8 mouse cellular contexts compared by ENCODE assay signal in genomic region chr14:102979831-102980230, GRCm38 (mm10). TPM values are rescaled to one million over a fixed set of nuclear protein-coding genes. Genes with fewer than 3 reads are reported as not detected.
DNase-seq lines count a peak whose midpoint lies in the region; ATAC-seq and TF ChIP-seq lines count a peak whose summit lies in the region.

No protein-coding gene starts in this region.

- H3K27ac ChIP-seq in cerebellum, adult 2 months (ENCODE audit: insufficient read depth, low read length) = no peak overlapping the region
- no peak overlapping the region for H3K27ac ChIP-seq in thymus, adult 2 months (ENCODE audit: control insufficient read depth, insufficient read depth, low read length)
- H3K27ac ChIP-seq in liver, embryonic 14.5 days = no peak overlapping the region
- no peak overlapping the region for H3K27ac ChIP-seq in stomach, embryonic 14.5 days (ENCODE audit: low read length)

- 1% methylated on average over 10 of the region's 10 CpGs for WGBS in cerebellum, adult 2 months
- WGBS in thymus, adult 2 months = 3% methylated on average over 10 of the region's 10 CpGs
- 5% methylated on average over 10 of the region's 10 CpGs for whole genome bisulfite sequencing in liver, embryonic 14.5 days (ENCODE audit: insufficient replicate concordance)
- 11% methylated on average over 10 of the region's 10 CpGs for WGBS in stomach, embryonic 14.5 days

- no peak for TF ChIP-seq CTCF in cerebellum, adult 2 months (IDR thresholded peaks at IDR 0.05; ENCODE audit: borderline replicate concordance, insufficient read depth, low read depth, low read length)
- TF ChIP-seq CTCF in thymus, adult 2 months (IDR thresholded peaks at IDR 0.05; ENCODE audit: borderline replicate concordance, control insufficient read depth, extremely low read depth, insufficient read depth, low read length, poor library complexity) = no peak
- no peak for TF ChIP-seq CTCF in liver, embryonic 14.5 days (IDR thresholded peaks at IDR 0.05; ENCODE audit: low read depth)

- H3K9ac ChIP-seq in liver, embryonic 14.5 days (replicated peaks) = no peak overlapping the region
- H3K9ac ChIP-seq in stomach, embryonic 14.5 days (replicated peaks; ENCODE audit: low read depth, low read length) = no peak overlapping the region

- ATAC-seq in liver, embryonic 14.5 days (ENCODE audit: insufficient read depth) = no peak
- ATAC-seq in stomach, embryonic 14.5 days (ENCODE audit: insufficient number of reproducible peaks, insufficient read depth, low FRiP score, low read depth) = no peak

- no peaks in the 10 kb centered on the region for H3K36me3 ChIP-seq in thymus, adult 2 months (ENCODE audit: control insufficient read depth, insufficient read depth, low read length)
- no peaks in the 10 kb centered on the region for H3K36me3 ChIP-seq in liver, embryonic 14.5 days (replicated peaks; ENCODE audit: control insufficient read depth, insufficient read depth, low read depth)
- no peaks in the 10 kb centered on the region for H3K36me3 ChIP-seq in stomach, embryonic 14.5 days (ENCODE audit: control insufficient read depth, insufficient read depth, low read length)

- DNase-seq in cerebellum, adult 2 months = peak; percentile 15 to 16
- DNase-seq in cerebellum, adult 8-10 months = no peak
- peak; percentile 3 for DNase-seq in thymus, postnatal 25 days
- DNase-seq in thymus, adult 2 months = no peak
- DNase-seq in liver, embryonic 14.5 days (ENCODE audit: low read depth in 3 of 3, low spot score in 3 of 3) = no peak
- no peak for DNase-seq in left cerebral cortex, postnatal 10 days (ENCODE audit: extremely low spot score in 1 of 2, low spot score in 2 of 2)
- no peak for DNase-seq in adrenal gland, postnatal 36 days

- TF ChIP-seq EP300 in liver, embryonic 14.5 days (IDR thresholded peaks at IDR 0.05; ENCODE audit: low read depth) = no peak

- peak overlapping the region; percentile 20; the same call in 1 of the 2 replicates for H3K4me2 ChIP-seq in liver, embryonic 14.5 days (ENCODE audit: low read depth)
- peak overlapping the region; percentile 92 for H3K4me2 ChIP-seq in stomach, embryonic 14.5 days (replicated peaks; ENCODE audit: low read depth, low read length)

- intact Hi-C loops in left cerebral cortex, postnatal 10 days (cut with DNase I) = loop anchor here (2.0 to 10.0 kb wide), 6 partner anchors 175 to 1205 kb away; no protein-coding TSS in a partner anchor

- no peaks in the 10 kb centered on the region for H3K9me3 ChIP-seq in liver, embryonic 14.5 days (ENCODE audit: control insufficient read depth, low read length)
- H3K9me3 ChIP-seq in stomach, embryonic 14.5 days (ENCODE audit: control insufficient read depth, low read depth, low read length) = no peaks in the 10 kb centered on the region

- no peaks in the 10 kb centered on the region for H3K27me3 ChIP-seq in cerebellum, adult 2 months (ENCODE audit: control insufficient read depth, insufficient read depth, low read length)
- no peaks in the 10 kb centered on the region for H3K27me3 ChIP-seq in thymus, adult 2 months (ENCODE audit: control insufficient read depth, insufficient read depth, low read length)
- H3K27me3 ChIP-seq in liver, embryonic 14.5 days (ENCODE audit: control insufficient read depth, insufficient read depth, low read length) = peaks cover 37% of the 10 kb centered on the region
- H3K27me3 ChIP-seq in stomach, embryonic 14.5 days (ENCODE audit: control insufficient read depth, insufficient read depth, low read length) = no peaks in the 10 kb centered on the region

- peak overlapping the region; percentile 83 for H3K4me3 ChIP-seq in cerebellum, adult 2 months (replicated peaks; ENCODE audit: insufficient read depth, low read depth, low read length)
- H3K4me3 ChIP-seq in thymus, adult 2 months (ENCODE audit: control insufficient read depth, insufficient read depth, low read length) = no peak overlapping the region
- peak overlapping the region; percentile 2 to 35; a peak in 2 of 4 replicates for H3K4me3 ChIP-seq in liver, embryonic 14.5 days (ENCODE audit: insufficient read depth in 1 of 2, low read depth in 2 of 2, low read length in 2 of 2)
- H3K4me3 ChIP-seq in stomach, embryonic 14.5 days (ENCODE audit: low read depth, low read length) = peak overlapping the region; percentile 80

- H3K4me1 ChIP-seq in cerebellum, adult 2 months (ENCODE audit: control insufficient read depth, insufficient read depth, low read length) = peaks cover 3% of the 10 kb centered on the region; the same call in 1 of the 2 replicates
- H3K4me1 ChIP-seq in thymus, adult 2 months (replicated peaks; ENCODE audit: control insufficient read depth, insufficient read depth, low read length) = peaks cover 16% of the 10 kb centered on the region
- H3K4me1 ChIP-seq in liver, embryonic 14.5 days (replicated peaks; ENCODE audit: control insufficient read depth in 2 of 2, insufficient read depth in 2 of 2, low read length in 1 of 2) = peaks cover 0 to 3% of the 10 kb centered on the region in 2 experiments; a peak in 2 of 4 replicates
- H3K4me1 ChIP-seq in stomach, embryonic 14.5 days (ENCODE audit: control insufficient read depth, insufficient read depth, low read length) = no peaks in the 10 kb centered on the region

- TF ChIP-seq POLR2A in cerebellum, adult 2 months (IDR thresholded peaks at IDR 0.05; ENCODE audit: borderline replicate concordance, insufficient read depth, low read length) = no peak
- no peak for TF ChIP-seq POLR2A in thymus, adult 2 months (IDR thresholded peaks at IDR 0.05; ENCODE audit: control insufficient read depth, extremely low read depth, insufficient read depth, low read length, poor library complexity)

RNA-seq across cellular contexts. Expression of gene Kctd12, which starts 2.6 kb away (rescaled TPM):
- polyA plus RNA-seq in cerebellum, adult 2 months (2012; rRNA removed) = 45.8 and 49.4 TPM in 2 replicates
- polyA plus RNA-seq in thymus, adult 2 months (2012; rRNA removed) = 20.0 and 25.4 TPM in 2 replicates
- polyA plus RNA-seq in liver, embryonic 14.5 days (2012; rRNA removed) = 2.9 and 3.5 TPM in 2 replicates
- 2.3 and 2.9 TPM in 2 replicates for polyA plus RNA-seq in liver, embryonic 14.5 days (2014; fragmentation: Nextera tagmentation; extraction: Ambion mirVana)
- 23.2 and 28.4 TPM in 2 replicates for polyA plus RNA-seq in stomach, embryonic 14.5 days (2014; fragmentation: Nextera tagmentation; extraction: Ambion mirVana)
- 10 to 100 TPM; 59.3 to 62.0 TPM for total RNA-seq in left cerebral cortex, postnatal 10 days (2021)
- total RNA-seq in adrenal gland, postnatal 36 days (2021) = 10 to 100 TPM; 32.5 to 43.8 TPM

Comparison
In these comparisons a context has a peak if more than half of its experiments do, and no peak if none do; other contexts are left out.
1. DNase-seq: peak in cerebellum, adult 2 months (2 of 2) and thymus, postnatal 25 days (single experiment); none in cerebellum, adult 8-10 months (single experiment), thymus, adult 2 months (single experiment), liver, embryonic 14.5 days (0 of 3), left cerebral cortex, postnatal 10 days (0 of 2) and adrenal gland, postnatal 36 days (0 of 2).